Mouse (Mus musculus) spleen, postnatal 36 days (tissue): ENCODE data around the gene Dcdc2b.

Source experiments
- DNase-seq, 2 experiments: peaks; one replicate each; pipeline ENCODE4 v3.0.0; 2022; ENCODE audit warnings: low spot score in 2 of 2, mixed read lengths in 1 of 2

Dcdc2b gene

DNA sequence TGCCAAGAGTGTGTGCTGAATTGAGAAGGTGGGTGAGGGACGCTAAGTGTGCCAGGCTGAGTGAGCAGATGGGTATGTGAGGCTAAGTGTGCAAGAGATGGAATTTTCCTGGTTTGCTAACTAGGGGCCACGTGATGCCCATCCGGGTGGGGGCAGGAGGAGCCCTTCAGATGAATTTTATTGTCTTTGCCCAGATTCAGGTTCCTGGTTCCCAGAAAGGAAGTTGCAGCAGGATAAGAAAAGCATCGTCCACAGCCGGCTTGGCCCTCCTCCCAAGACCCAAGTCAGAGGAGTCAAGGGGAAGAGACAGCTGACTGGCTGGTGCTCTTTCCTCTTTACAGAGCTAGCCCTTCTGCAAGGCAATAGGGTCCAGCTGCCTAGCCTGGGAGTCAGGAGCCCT is 35.6 kb downstream of the Dcdc2b start, which contains the start of gene Fam167b:
Gene Fam167b (minus strand): TSS at position 84 of the 400 bp plus-strand sequence.
- DNase-seq, result no peak

DNA sequence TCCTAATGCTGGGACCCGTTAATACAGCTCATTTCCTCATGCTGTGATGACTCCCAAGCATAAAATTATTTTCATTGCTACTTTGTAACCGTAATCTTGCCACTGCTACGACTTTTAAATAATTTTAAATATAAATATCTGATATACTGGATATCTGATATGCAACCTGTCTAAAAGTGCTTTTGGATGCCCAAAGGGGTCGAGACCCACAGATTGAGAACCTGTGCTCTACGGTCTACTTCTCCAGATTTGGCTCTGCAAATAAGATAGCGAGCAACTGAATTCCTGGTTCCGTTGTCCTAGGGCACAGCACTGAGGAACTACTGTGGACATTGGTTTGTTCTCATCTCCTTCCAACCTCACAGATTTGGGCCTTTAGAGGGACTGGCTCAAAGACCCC is 36.4 kb downstream of the Dcdc2b start:
- DNase-seq, result no peak

DNA sequence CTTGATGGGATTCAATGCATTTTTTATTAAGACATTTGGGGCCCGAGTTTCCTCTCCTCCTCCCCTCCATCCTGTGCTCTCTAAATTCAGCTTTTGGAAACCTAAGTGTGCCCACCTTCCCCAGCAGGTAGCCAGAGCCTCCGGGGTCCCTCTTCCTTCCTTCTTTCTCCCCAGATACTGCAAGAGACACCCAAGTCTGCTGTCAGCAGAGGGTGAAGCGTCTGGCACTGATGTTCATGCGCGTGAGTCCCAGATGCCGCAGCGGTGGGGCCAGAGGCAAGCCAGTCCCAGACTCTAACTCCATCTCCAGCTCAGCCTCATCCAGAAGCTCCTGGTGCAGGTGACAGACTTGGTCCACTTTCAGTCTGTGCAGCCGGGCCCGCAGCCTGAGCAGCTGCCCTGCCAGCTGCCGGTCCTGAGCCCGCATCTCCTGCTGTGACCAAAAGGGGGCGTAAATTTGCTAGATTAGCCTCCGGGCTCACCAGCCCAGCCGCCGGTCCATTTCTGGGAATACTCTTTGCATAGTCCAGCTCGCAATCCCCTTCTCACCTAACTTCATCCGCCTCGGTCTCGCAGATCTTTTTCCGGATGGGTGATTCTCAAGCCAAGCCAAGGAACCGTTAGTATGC is 37.1 kb downstream of the Dcdc2b start:
- DNase-seq, result peak; percentile 69 to 74

DNA sequence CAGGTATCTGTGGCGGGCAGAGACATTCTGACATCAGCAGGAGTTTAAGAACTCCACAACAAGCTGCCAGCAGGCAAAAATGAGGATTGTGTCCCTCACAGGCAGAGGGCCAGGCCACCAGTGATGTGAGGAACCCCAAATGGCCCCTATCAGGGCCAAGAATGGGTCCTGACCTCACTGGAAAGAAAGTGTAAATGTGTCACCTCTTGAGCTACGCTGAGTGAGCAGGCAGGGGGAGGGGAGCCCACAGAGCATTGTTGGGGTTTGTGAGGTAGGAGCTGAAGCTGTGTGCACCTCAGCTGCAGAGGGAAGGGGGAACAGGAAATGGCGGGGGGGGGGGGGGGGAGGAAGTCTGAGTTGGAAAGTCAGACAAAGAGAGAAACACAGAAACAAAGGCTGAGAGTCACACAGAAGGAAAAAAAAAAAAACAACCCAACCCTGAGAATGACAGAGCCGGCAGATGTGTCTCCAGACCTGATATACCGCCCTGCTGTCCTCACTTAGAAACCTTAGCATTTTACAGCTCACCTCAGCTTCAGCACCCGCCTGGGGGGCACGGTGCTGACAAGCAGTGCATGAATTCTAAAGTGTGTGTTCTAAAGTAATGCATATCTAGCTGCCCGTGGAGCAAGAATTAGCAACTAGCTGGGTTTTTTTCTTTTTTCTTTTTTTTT is 38.7 kb downstream of the Dcdc2b start:
- peak; percentile 91 to 92 for DNase-seq

DNA sequence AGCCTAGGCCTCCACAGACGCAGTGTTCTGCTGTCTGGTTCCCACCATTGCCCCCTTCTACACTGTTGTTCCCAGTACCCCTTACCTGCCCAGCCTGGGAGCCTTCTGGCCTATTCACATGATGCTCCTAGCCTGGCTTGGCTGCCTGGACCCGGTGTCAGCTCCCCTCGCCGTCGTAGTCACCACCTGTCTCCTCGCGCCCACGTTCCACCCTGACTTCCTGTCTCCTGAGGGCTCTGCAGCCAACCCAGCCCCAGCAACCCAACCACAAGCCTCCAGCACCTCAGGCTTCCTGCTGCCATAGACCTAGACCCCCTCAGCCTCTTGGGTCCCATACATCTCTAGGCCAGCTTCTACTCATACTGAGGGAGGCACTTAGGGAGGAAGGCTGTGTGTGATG is 40.6 kb downstream of the Dcdc2b start, which contains the start of gene Lck:
Gene Lck (minus strand): TSS at position 212 of the 400 bp plus-strand sequence.
- DNase-seq, result peak; percentile 69

DNA sequence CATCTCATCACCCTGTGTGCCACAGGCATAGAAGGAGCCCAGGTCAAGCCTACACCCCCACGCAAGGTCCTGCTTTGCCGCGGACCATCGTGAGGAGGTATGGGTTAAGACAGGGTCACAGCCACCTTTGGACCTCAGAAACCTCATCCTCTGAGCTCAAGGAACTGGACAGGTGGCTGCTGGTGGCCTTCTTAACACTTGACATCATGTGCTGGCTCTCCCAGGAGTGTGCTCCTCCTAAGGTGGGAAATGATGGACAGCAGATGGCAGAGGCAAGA is 41.0 kb downstream of the Dcdc2b start:
- DNase-seq, result no peak

DNA sequence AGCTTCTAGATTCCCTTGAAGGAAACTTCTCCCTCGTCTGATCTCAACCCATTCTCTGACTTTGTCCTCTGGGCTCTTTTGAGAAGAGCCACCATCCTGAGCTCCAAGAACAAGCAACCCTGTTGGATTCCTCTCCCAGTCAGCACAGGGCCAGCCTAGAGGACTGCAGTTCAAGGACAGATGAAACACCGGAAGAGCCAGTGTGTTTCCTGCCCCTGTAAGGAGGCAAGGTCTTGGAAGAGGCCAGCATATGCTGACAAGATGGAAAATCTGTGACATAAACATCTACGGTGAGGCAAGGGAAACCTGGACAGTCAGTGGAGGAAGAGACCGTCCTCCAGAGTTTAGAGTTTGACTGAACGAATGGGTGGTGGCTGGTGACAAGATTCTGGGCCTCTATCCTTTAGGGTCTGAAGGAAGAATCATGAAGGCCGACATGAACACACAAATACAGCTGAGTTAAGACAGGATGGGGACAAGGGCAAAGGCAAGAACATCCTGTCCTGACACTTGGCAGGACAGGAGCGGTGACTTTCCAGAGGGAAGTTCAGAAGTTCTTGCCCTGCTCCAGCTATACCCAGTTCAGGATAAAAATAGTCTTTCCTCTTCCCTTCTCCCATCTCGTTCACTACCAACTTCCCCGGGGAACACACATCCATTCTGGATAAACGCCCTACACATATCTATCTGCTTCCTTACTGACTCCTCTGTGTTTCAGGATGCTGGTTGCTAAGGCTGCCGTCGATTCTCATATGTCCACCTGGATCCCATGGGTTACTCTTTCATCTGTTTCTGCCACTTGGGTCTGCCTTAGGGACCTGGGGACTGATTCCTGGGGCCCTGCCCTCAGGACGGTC is 41.6 kb downstream of the Dcdc2b start:
- DNase-seq, result no peak

DNA sequence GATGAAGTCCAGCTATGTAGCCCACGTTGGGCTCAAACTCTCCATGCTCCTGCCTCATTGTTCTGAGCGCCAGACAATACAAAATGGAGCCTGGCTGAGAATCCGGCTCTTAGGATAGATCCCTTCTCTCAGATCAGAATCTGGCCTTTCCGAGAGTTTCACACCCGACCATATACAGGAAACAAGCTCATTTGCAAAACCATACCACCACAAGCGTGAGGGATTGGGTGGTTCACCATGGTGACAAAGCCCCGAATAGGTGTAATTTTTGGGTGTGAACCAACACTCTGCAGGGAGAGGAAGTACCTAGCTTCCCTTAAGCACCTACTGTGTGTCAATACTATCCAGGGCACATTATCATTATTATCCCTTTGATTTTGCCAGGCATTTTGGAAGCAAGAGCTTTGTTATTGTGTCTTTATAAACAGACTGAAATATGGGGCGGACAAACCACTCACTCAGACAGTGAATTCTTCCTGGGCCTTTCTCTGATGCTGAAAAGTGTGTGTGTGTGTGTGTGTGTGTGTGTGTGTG is 42.4 kb downstream of the Dcdc2b start:
- no peak for DNase-seq

DNA sequence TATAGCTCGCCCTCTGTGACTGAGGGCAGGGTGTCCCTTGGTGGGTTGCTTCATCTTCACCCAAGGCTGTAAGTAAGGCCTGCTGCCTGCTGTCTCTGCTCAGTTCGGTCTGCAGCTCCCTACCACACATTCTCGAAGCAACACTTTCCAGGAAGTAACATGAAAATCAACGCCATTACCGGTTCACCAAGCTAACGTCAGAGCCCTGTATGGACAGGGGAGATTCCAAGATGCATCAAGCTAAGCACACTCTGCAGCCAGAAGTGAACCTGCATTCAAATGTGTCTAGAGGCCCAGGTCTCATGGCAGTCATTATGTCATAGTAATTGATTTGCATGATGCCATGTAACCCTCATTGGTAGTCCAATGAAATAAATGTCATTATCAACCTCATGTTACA is 44.0 kb downstream of the Dcdc2b start:
- no peak for DNase-seq

DNA sequence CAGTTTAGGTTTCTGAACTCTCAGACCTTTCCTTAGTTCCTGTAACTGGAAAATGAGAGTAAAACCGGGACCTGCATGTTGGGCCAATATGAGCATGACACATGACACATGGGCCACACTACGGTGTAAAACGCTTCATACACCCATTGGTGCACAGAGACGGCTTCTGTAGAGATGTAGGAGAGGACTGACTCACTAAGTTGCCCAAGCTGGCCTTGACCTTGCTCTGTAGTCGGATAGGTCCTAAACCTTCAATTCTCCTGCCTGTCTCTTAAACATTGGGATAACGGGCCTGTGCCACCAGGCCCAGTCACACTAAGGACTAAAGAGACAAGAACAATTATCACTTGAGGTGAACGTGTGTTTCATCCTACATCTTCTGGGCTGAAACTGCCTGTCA is 45.7 kb downstream of the Dcdc2b start:
- no peak for DNase-seq

DNA sequence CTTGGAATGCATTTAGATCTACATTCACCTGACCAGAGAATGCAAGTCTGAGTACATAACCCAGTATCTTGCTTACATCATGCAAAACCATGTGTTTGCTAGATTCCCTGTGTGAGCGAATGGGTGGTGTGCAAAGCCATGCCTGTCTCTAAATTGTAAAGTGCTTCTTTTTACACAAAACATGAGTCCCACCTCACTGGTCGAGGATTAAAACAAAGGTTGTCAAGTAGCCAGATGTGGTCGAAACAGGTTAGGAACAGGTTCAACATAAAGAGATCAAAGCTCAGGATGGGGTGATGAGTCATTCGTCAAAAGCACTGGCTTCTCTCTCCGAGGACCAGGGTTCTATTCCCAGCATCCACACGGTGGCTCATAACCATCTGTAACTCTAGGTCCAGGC is 48.9 kb downstream of the Dcdc2b start:
- DNase-seq, result no peak

DNA sequence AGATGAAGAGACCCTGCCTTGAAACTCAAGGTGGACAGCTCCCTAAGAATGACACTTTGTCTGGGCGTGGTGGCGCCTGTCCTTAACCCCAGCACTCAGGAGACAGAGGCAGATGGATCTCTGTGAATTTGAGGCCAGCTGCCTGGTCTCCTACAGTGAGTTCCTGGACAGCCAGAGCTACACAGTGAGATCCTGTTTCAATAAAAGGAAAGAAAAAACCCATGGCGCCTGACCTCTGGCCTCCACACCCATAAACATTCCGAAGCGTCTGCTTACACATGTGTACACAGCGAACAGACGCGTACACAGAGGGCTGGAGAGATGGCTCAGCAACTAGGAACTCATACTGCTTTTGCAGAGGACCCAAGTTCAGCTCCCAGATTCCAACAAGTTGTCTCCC is 50.3 kb downstream of the Dcdc2b start:
- DNase-seq, result no peak

DNA sequence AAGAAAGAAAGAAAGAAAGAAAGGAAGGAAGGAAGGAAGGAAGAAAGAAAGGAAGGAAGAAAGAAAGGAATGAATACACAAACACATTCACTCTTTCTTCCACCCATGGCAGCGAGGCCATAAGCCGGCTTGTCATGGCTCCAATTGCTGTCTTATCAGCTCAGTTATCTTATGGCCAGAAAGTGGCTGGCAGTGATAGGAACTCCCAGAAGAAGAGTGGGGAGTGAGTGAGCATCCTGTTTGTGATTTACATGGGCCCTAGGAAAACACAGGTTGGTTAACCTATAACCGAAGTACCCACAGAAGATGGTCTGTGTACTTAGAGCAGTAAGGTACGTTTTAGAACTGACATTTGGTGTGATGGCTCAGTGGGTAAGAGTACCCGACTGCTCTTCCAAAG is 52.9 kb downstream of the Dcdc2b start:
- no peak for DNase-seq
